Mouse (Mus musculus): Measurements from ENCODE around the gene Crebzf. TPM values are rescaled to one million over a fixed set of nuclear protein-coding genes. Genes with fewer than 3 reads are reported as not detected.
A peak's percentile ranks its signal among the peaks of the same experiment; 100 is the strongest.

Gene Crebzf
- polyA plus RNA-seq, 1 experiment from 2014 or later, result 41.2 TPM

DNA sequence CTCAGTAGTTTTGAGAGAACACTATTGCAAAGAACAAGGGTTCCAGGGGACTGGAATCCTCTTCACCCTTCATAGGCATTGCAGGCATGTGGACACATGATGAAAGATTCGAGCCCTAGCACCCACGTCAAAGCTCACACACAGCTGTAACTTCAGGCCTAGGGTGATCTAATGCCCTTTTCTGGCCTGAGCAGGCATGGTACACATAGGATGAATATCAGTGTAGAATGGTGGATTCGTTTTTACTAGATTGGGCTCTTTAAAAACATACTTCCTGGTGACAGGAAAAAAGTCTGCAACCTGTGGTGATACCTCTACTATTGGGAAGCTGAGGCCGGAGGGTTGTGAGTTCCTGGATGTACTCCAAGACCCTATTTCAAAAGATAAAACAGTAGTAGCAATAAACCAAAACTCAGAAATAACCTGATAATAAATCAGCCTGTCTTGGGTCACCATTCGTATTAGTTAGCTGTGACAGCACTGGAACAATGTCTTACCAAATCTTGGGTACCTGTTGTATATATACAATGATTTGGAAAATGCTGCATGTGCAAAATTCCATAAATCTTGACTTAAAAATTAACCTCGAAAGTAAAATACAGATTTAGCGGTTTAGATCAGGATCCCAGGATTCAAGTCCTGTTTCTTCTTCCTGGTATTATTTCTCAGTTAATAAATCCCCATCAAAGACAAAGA lies 13.8 kb downstream of the Crebzf start:
- no peak for ATAC-seq (ENCODE audit: low read depth)
- peak overlapping the region; percentile 84 for H3K9ac ChIP-seq
- H3K27ac ChIP-seq (replicated peaks), result peak overlapping the region; percentile 93
- H3K27me3 ChIP-seq, result no peaks in the 10 kb centered on the region
- H3K4me3 ChIP-seq, result peak overlapping the region; percentile 76
- WGBS, result 33% methylated on average over 7 of the region's 7 CpGs
- no peaks in the 10 kb centered on the region for H3K9me3 ChIP-seq
- peaks cover 28% of the 10 kb centered on the region for H3K36me3 ChIP-seq
- H3K4me1 ChIP-seq (replicated peaks), result peaks cover 21% of the 10 kb centered on the region
- peak overlapping the region; percentile 61 for H3K4me2 ChIP-seq

DNA sequence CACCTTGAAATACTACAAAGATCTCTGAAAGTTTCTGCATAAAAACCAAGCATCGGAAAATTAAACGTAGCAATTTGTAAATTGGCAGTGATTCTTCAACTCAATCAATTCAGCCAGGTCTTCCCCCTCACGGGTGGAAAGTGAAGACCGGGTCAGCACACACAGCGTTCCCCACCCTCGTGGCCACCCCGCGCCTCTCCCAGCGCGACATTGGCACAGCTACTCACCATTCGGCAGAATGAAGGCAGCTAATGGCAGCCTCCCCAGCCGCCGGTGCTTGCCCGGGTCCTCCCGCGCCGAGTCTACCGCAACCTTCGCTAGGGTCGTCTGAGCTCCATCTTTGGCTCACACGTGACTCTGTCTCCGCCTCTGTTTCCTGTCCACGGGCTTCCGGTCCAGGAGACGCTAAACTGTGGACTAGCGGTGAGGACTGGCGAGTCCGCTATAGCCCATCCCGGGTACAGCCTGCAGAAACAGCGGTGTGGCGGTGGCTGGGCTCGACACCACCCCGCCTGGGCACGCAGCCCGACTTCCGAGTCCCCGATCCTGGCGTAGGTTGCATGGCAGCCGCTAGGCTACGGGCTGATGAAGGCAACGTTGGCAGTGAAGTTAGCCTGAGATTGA lies 14.4 kb downstream of the Crebzf start, which contains the start of gene Tmem126a:
Gene Tmem126a (minus strand): TSS at position 385 of the 624 bp plus-strand sequence.
- ATAC-seq (ENCODE audit: low read depth), result peak; percentile 99
- under 1% methylated on average over 41 of the region's 41 CpGs for WGBS

DNA sequence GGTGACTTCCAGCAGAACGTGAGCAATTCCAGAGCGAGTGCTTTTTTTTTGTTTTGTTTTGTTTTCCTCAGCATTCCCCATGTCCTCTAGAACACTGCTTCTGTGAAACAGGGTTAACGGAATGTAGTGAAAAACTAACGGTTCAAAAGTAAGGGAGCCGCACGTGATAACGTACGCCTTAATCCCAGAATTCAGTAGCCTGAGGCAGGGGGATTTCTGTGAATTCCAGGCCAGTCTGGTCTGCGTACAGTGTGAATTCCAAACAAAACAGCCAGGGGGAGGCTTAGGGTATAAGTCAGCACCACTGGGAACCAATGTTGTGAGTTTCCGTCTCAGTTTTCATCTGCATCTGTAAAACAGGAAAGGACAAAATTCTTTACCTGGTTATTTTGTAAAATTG lies 15.0 kb downstream of the Crebzf start:
- Histone ChIP-seq H3K36me3 (peaks cover 17% of the 10 kb centered on the region), H3K9me3 (no peaks in the 10 kb centered on the region), H3K4me2 (peak overlapping the region; percentile 61), H3K9ac (peak overlapping the region; percentile 84), H3K27me3 (no peaks in the 10 kb centered on the region), H3K4me3 (peak overlapping the region; percentile 76), H3K27ac (replicated peaks) (peak overlapping the region; percentile 93), H3K4me1 (replicated peaks) (peaks cover 21% of the 10 kb centered on the region)
- ATAC-seq (ENCODE audit: low read depth), result peak; percentile 80
- WGBS, result 12% methylated on average over 10 of the region's 10 CpGs

More for the DNA sequence above, 14.4 kb downstream of the Crebzf start, which contains the start of gene Tmem126a:
- Histone ChIP-seq H3K27me3 (no peaks in the 10 kb centered on the region), H3K4me2 (peak within 1 kb of the TSS; percentile 61), H3K4me3 (peak within 1 kb of the TSS; percentile 76), H3K36me3 (peaks cover 21% of the 10 kb centered on the region), H3K4me1 (replicated peaks) (peaks cover 21% of the 10 kb centered on the region), H3K27ac (replicated peaks) (peak within 1 kb of the TSS; percentile 93), H3K9me3 (no peaks in the 10 kb centered on the region), H3K9ac (peak within 1 kb of the TSS; percentile 84)

DNA sequence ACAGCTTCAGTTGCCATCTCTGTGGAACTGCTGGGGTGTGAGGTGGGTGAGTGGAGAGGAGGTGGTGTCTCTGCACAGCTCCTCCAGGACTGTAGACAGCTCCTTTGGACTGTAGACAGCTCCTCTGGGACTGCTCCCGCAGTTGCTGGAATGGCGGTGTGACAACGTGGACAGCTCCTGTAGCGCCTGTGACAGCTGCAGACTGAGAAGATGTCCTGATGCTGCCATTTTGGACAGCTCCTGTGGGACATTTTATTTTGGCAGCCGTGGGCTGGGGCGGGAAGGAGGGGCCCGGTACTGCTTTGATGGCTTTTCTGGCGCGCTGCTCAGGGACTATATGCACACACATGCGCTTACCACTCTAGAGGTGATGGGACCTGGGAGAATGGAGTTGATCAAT lies 17.8 kb downstream of the Crebzf start:
- Histone ChIP-seq H3K9me3 (no peaks in the 10 kb centered on the region), H3K4me3 (no peak overlapping the region), H3K27ac (replicated peaks) (no peak overlapping the region), H3K27me3 (no peaks in the 10 kb centered on the region), H3K4me2 (no peak overlapping the region), H3K36me3 (no peaks in the 10 kb centered on the region), H3K9ac (no peak overlapping the region), H3K4me1 (replicated peaks) (peaks cover 21% of the 10 kb centered on the region)
- no peak for ATAC-seq (ENCODE audit: low read depth)
- 58% methylated on average over 10 of the region's 10 CpGs for WGBS

DNA sequence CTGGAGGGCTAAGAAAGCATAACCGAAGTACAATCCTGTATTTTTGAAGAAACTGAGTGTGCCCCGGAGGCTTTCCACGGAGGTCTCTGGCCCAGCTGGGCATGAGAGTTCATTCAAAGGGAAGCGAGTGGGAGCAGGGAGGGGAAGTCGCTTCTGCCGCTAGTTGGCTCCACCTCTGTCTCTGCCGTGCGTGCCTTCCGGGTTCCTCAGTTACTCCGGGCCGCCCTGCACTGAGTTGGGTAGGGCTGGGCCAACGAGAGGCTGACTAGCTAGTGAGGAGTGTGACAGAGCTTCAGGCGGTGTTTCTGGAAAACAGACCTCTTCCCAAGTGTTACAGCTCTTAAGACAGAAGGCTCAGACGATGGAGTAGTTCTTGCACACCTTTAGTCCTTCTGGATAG lies 18.4 kb downstream of the Crebzf start:
- no peak overlapping the region for H3K27ac ChIP-seq (replicated peaks)
- 24% methylated on average over 14 of the region's 14 CpGs for WGBS
- peaks cover 16% of the 10 kb centered on the region for H3K4me1 ChIP-seq (replicated peaks)
- no peaks in the 10 kb centered on the region for H3K9me3 ChIP-seq
- no peaks in the 10 kb centered on the region for H3K27me3 ChIP-seq
- H3K9ac ChIP-seq, result no peak overlapping the region
- no peaks in the 10 kb centered on the region for H3K36me3 ChIP-seq
- no peak for ATAC-seq (ENCODE audit: low read depth)
- H3K4me2 ChIP-seq, result no peak overlapping the region
- no peak overlapping the region for H3K4me3 ChIP-seq

DNA sequence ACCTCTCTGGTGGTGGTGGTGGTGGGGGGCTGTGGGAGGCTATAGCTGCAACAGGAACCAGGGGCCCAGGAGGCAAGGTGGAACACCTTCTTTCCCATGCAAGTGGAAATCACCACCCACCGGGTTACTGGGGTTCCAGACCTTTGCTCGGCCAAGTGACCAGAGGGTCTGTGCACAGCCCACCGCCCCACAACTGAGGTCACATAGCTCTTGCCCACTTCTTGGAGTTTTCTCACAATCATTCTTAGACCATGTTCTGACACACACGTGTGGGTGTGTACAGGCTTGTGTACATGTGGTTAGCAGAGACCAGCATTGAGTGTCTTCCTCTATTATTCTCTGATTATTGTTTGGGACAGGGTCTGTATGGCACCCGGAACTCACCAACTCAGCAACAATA lies 18.9 kb downstream of the Crebzf start:
- no peak for ATAC-seq (ENCODE audit: low read depth)
- no peaks in the 10 kb centered on the region for H3K36me3 ChIP-seq
- WGBS, result 92% methylated on average over 5 of the region's 5 CpGs
- H3K9ac ChIP-seq, result no peak overlapping the region
- H3K9me3 ChIP-seq, result no peaks in the 10 kb centered on the region
- H3K4me1 ChIP-seq (replicated peaks), result peaks cover 11% of the 10 kb centered on the region
- no peaks in the 10 kb centered on the region for H3K27me3 ChIP-seq
- no peak overlapping the region for H3K27ac ChIP-seq (replicated peaks)
- no peak overlapping the region for H3K4me3 ChIP-seq
- H3K4me2 ChIP-seq, result no peak overlapping the region

DNA sequence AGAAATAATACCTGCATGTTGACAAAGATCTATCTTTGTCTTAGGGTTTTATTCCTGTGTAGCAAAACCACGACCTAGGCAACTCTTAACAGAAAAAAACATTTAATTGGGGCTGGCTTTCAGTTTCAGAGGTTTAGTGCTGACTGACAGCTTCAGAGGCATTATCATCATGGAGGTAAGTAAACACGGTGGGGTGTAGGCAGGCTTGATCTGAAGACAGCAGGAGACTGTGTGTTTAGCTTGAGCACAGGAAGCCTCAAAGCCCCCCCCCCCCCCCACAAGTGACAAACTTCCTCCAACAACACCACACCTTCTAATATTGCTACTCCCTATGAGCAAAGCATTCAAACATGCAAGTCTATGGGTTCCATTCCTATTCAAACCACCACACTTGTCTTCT lies 31.0 kb downstream of the Crebzf start:
- Histone ChIP-seq H3K9me3 (no peaks in the 10 kb centered on the region), H3K9ac (no peak overlapping the region), H3K4me3 (no peak overlapping the region), H3K36me3 (peaks cover 20% of the 10 kb centered on the region), H3K4me1 (replicated peaks) (peaks cover 17% of the 10 kb centered on the region), H3K27ac (replicated peaks) (no peak overlapping the region), H3K27me3 (no peaks in the 10 kb centered on the region), H3K4me2 (no peak overlapping the region)
- ATAC-seq (ENCODE audit: low read depth), result no peak
- WGBS, result 72% methylated on average over 2 of the region's 2 CpGs

DNA sequence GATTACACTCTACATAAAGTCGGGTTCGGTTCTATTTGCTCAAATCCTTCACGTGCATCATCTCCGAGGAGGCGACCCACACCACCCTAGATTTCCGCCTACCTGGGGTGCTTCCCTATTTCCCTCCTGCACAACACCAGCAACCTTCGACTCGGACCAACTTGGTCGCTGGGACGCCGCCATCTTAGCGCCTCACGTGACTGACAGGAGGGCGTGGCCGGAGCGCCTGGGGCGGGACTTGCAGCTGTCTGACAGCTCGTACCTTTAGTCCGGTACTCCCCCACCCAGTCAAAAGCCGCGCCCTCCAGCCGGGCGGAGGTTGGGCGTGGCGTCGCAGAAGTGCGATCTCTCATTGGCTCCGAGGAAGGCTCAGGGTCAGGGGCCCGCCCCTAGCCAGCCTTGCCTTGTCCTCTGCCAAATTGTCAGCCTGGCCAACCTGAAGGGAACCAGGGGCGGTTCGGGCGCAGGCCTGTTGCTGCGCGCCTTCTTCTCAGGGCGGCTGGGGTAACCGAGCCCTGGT lies 33.3 kb downstream of the Crebzf start, which contains the start of gene Tmem126b:
Gene Tmem126b (minus strand): TSS at position 209 of the 520 bp plus-strand sequence.
- H3K4me1 ChIP-seq (replicated peaks), result peaks cover 17% of the 10 kb centered on the region
- WGBS, result under 1% methylated on average over 36 of the region's 36 CpGs
- H3K9me3 ChIP-seq, result no peaks in the 10 kb centered on the region

DNA sequence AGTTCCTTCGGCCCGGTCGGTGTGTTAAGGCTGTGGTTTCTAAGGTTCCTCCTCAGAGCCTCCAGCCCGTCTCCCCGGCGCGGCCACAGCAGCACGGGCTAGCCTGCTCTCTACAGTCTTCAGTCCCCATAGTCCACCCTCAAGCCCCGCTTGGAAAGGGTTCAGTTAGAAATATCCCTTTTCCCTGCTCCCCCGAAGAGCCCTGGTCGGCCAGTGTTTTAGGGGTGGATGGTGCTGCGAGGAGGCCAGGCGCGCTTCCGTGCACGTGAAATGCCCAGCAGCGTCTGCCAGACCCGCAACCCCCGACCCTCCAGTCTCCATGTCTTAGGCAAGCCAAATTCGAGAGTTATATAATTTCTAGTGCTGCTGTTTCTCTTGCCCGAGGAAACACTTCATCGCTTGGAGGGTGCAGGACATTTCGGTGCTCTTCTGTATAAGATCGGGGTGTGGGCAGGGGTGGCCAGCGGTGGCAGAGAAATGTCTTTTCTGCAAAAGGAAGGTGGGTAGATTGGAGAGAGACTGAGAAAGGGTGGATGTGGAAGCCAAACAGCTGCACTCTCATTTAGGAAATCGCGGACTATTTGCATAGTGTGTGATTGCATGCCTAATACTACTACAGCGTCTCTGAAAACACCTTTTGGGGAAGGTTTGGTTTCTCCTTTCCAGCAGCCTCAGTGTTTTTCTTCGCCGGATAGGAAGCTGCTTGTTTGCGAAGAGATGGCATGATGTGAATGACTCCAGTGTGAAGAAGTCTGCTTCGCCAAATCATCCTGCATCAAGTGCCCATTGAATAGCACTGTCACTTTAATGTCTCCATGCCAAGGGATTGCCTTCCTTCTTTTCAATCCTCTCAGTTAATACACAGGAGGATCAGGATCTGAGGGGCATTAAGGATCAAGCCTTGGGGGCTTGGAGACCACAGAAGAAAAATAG lies 34.0 kb downstream of the Crebzf start, which contains the start of gene Dlg2:
Gene Dlg2 (plus strand): TSS at position 360 of the 933 bp plus-strand sequence.
- ATAC-seq (ENCODE audit: low read depth), result peak; percentile 91
- Histone ChIP-seq H3K9ac (peak within 1 kb of the TSS; percentile 77), H3K9me3 (no peaks in the 10 kb centered on the region), H3K4me2 (peak within 1 kb of the TSS; percentile 85), H3K27ac (replicated peaks) (peak within 1 kb of the TSS; percentile 84), H3K4me1 (replicated peaks) (peaks cover 17% of the 10 kb centered on the region), H3K36me3 (peaks cover 5% of the 10 kb centered on the region; the same call in 1 of the 2 replicates), H3K27me3 (peaks cover 3% of the 10 kb centered on the region), H3K4me3 (peak within 1 kb of the TSS; percentile 71)
- WGBS, result under 1% methylated on average over 32 of the region's 32 CpGs

More for the DNA sequence above, 33.3 kb downstream of the Crebzf start, which contains the start of gene Tmem126b:
- peak within 1 kb of the TSS; percentile 77 for H3K9ac ChIP-seq
- H3K4me3 ChIP-seq, result peak within 1 kb of the TSS; percentile 71
- ATAC-seq (ENCODE audit: low read depth), result peak; percentile 100
- H3K36me3 ChIP-seq, result peaks cover 5% of the 10 kb centered on the region; the same call in 1 of the 2 replicates
- peak within 1 kb of the TSS; percentile 84 for H3K27ac ChIP-seq (replicated peaks)
- H3K4me2 ChIP-seq, result peak within 1 kb of the TSS; percentile 85
- peaks cover 3% of the 10 kb centered on the region for H3K27me3 ChIP-seq

DNA sequence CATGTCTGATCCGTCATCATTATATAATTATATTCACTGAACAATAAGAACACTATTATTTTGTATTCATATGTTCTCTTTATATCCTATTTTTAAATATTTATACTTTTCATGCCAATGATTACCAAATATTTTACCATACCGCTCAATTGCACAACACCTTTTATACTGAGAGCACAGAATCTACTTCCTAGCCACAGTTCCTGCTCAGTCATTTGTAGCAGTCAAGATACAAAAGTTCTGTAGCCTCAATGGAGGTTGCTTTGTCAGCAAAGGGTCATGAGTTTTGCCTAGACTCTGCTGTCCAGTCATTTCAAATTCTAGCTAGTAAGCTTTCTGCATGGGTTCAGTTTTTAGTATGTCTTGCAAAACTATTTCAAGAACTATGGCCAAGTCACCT lies 40.1 kb downstream of the Crebzf start:
- whole genome bisulfite sequencing, result 88% methylated on average over 2 of the region's 2 CpGs
- Histone ChIP-seq H3K9me3 (no peaks in the 10 kb centered on the region), H3K4me2 (no peak overlapping the region), H3K27me3 (peaks cover 3% of the 10 kb centered on the region), H3K36me3 (no peaks in the 10 kb centered on the region), H3K9ac (no peak overlapping the region), H3K27ac (replicated peaks) (no peak overlapping the region), H3K4me1 (replicated peaks) (no peaks in the 10 kb centered on the region), H3K4me3 (no peak overlapping the region)
- no peak for ATAC-seq (ENCODE audit: low read depth)

Data from neural tube, embryonic 13.5 days (tissue).